Mouse (Mus musculus) kidney, adult 9 months (tissue): ENCODE data around the gene H1f0.

Experiments used
- DNase-seq: peaks from one replicate; pipeline ENCODE4 v3.0.0; 2022

Gene H1f0

DNA sequence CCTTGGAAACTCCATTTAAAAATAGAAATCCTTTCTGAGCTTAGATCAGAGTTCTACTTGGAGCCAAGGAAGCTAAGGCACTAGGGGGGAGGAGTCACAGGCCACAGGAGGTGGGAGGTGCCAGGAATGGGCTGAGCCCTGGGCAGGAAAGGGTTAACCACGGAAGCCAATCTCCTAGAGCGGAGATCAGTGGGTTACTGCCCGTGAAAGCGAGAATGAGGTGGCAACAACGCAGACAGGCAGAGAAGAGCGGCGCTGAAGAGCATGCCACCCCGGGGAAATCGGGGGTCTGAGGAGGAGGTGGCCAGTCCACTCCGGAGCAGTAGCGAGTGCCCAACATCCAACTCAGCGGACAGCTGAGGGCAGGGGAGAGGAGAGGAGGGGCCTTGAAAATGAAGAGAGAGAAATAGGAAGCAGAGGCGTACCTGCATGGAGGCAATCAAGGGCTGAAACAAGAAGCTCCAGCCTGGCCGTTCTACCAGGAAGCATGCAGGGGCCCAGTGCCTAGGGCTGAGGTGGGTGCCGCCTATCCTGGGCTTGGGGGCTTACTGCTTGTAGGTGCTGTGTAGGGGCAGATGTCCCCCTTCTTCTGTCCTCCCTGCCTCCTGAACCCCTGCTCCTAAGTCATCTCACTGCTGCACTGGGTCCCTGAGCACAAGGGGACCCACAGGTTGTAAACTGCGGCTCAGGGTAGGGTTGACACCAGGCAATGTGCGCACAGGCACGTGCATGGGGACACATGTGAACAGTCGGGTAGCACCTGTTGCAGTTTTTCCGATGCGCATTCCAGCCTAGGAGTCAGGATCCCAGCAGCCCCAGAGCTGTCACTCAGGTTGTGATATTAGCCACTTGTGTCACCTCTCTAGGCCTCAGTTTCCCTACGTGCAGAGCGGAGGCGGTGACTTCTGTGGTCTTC, 12.5 kb downstream of the H1f0 start:
- peak; percentile 69 for DNase-seq

DNA sequence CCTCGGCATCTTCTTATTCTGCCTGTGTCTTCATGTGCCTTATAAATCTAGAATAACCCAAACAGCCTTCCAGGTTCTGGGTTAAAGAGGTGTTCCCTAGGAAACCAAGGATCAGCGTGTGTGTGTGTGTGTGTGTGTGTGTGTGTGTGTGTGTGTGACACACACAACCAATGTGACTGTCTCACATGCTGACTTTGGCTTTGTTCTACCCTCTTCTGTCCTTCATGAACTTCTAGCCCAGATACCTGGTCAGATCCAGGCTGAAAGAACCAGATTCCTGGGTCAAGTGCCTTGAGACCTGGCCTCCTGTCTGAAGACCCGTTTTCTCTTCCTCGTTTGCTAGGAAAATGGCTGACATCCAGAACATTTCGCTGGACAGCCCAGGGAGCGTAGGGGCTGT, 13.3 kb downstream of the H1f0 start, which contains the start of gene Galr3:
Gene Galr3 (plus strand): TSS at position 301 of the 400 bp plus-strand sequence.
- DNase-seq = no peak

DNA sequence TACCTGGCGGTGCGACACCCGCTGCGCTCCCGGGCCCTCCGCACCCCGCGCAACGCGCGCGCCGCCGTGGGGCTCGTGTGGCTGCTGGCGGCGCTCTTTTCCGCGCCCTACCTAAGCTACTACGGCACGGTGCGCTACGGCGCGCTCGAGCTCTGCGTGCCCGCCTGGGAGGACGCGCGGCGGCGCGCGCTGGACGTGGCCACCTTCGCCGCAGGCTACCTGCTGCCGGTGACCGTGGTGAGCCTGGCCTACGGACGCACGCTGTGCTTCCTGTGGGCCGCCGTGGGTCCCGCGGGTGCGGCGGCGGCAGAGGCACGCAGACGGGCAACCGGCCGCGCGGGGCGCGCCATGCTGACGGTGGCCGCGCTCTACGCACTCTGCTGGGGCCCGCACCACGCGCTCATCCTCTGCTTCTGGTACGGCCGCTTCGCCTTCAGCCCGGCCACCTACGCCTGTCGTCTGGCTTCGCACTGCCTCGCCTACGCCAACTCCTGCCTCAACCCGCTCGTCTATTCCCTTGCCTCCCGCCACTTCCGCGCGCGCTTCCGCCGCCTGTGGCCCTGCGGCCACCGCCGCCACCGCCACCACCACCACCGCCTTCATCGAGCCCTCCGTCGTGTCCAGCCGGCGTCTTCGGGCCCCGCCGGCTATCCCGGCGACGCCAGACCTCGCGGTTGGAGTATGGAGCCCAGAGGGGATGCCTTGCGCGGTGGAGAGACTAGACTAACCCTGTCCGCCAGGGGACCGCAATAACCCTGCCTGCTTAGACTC, 14.7 kb downstream of the H1f0 start:
- DNase-seq = no peak

DNA sequence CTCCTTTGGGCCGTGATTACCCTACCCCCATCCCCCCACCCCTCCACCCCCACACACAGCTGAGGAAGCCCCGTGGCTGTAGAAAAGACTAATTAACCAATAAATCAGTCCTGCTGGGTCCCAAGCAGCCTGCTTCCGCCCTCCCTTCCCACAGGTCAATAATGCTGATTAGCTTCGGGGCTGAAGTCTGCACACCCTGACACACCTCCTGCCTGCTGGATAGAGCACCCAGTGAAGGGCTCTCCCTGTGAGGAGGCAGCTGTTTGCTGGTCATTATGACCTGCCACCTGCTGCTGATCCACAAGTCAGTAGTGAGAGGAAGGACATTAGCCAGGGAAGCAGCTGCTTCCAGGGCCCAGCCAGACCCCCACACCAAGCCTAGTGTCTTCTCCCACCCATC, 16.6 kb downstream of the H1f0 start:
- no peak for DNase-seq

DNA sequence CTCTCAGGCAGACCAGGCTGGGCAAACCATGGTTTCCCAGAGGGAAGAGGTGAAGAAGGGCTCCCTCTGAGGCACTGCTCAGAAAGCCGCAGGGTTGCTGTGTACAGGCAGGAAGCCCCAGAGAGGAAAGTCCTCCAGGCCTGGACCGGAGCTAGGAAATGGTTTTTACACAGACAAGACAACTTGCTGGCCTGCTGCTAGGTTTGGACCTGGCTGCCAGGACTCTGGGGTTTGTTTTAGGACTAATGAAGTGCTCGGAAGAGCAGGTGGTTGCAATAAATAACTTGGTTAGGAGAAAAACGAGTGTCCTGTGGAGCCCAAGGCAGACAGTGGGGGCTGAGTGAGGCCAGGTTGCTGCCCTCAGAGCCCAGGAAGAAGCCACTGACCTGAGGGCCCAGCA, 19.9 kb downstream of the H1f0 start:
- no peak for DNase-seq

DNA sequence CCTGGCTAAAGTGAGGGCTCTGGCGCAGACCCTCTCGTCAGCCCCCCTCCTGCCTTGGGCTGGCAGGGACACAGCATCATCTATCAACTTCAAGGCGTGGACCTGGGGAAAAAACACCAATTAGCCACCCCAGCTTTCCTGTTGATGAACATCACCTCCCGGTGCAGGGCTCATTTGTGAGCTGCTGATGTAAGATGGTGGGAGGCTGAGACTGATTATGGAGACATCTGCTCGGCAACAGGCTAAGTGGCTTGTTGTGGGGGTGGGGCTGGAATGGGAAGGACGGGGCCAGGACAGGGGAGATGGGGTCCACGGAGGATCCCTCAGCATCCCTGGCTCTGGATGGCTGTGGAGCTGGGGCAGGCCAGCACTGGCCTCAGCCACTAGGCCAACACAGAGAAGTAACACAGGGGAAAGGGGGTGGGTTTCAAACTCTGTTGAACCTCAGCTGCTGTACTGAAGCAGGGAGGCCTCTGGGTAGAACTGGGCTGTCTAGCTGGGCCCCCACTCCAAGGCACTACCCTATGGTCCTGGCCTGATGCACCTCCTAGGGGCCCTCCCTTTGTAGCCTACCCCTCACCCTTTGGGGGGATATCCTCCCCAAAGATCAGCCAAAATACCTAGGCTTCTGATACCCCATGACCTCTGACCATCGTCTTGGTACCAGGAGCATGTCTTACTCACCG, 22.1 kb downstream of the H1f0 start:
- DNase-seq = no peak

DNA sequence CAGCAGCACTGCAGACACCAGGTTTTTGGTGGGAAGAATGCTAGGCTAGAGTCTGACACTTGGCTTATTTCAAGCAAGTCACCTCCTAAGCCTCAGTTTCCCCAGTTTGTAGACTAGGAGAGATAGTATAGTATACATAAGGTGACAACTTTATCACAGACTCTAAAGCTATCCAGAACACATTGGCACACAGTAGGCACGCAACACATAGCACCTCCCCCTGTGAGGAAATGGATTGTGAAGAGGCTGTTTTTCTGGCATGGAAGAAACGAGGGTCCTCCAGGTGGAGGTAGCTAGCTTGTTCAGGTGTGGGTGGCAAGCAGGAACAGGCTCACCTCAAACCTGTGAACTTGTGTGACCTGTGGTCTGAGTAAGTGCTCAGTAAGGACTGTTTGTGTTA, 22.7 kb downstream of the H1f0 start:
- no peak for DNase-seq

DNA sequence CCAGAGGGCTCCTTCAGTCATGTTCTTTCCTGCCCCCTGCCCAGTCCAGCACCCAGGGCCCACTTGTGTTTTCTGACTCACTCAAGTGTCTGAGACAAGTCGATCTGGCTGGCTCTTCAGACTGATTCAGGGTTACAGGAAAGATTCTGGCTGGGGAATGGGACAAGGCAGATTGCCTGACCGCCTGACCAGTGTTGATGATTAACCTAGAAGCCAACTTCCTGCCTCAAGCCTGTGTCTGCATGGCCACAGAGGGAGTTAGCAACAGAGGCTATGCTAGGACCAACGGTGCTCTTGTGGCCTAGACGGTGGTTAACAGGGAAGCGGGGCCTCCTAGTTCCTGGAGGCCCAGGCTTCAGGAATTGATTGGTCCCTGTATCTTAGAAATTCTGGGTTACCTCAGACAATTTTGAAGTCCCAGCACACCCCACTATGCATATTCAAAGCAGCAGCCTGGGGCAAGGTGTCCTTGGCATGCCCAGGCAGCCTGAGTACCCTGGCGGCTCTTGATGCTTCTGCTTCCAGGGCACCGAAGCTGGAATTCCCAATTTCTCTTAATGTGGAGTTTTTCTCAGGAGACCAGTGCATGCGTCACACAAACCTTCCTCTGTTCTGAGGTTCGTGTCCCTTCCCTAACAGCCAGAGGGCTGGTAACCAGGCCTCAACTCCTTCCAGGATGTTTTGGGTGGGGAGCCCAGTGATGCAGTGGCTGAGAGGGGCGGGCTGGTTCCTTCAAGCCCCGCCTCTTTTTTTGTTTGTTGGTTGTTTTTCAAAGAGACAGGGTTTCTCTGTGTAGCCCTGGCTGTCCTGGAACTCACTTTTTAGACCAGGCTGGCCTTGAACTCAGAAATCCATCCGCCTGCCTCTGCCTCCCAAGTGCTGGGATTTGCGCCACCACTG, 23.5 kb downstream of the H1f0 start:
- DNase-seq = peak; percentile 93

DNA sequence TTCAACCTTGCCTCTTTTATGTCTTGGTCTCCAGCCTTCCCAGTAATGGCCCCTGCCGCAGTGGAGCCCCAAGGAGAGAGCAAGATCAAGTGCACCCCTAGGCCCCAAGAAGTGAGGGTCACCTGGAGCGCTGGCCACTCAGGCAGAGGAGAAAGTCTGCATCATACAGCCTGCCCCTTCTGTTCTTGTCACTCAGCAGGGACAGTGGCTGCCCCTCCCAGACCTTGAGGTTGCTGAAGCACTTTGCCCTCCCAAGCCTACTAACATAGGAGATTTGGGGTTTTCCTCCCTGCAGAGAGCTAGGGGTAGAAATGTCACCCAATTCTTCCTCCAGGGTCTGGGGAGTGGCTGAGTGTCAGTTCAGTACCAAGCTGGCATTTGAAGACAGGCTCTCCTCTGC, 24.1 kb downstream of the H1f0 start:
- no peak for DNase-seq

DNA sequence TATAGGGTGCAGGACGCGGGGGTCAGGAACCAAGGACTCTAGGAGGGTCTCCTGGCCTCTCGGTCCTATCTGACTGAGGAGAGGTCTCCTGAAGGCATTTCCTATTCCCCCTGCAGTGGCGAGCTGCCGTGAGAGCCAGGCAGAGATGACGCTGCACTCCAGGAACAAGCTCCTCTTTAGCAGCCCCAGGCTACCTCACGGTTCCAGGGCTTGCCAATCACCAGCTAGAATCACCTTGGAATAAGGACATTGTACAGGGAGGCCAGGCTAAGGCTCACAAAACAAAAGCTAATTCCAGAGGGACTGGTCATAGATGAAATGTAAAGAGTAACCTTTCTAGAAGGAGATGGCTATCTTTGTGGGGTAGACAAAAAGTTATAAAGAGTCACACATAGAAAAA, 28.4 kb downstream of the H1f0 start:
- DNase-seq = no peak

DNA sequence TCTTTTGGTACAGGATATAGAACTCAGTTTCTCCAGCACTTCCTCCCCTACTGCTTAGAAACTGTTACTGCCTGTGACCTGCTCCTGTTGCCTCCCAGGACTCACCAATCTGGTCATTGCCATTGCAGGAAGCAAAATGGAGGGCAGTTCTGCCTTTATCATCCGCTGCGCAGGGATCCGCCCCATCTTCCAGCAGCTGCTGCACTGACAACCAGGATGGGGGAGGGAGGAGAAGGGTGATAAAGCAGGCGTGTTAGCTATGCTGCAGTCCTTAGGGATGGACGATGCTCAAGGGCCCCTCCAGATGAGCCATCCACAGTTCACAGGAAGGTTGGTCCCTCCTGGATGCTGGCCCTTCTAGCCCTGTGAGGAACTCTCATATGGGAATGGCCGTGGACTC, 29.6 kb downstream of the H1f0 start:
- no peak for DNase-seq

DNA sequence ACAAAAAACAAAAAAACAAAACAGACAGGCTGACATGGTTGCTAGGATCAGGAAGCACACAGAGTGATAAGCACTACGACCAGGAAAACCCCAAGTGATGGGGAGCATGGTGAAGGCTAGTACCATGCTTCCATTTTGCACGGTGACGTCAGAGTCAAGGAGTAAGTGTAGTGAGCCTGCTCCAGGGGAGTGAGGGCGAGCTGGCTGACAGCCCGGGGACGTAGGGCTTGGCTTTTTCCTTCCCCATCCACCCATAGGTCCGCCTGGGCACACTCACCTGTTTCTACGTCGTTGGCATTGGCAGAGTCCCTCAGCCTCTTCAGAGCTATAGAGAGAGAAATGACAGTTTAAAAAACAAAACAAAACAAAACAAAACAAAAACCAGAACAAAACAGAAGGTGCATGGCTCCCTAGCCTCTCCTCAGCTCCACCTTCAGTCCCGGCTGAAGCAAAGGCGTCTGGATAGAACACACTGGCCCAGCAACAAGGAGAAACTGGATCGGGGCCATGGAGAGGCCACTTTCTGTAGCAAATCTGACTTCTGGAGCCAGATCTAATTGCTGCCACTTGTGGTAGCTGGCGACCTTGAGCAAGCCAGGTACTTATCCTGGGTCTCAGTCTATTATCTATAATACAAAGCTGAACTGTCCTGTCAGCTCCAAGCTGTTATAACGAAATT, 32.8 kb downstream of the H1f0 start:
- DNase-seq = no peak

DNA sequence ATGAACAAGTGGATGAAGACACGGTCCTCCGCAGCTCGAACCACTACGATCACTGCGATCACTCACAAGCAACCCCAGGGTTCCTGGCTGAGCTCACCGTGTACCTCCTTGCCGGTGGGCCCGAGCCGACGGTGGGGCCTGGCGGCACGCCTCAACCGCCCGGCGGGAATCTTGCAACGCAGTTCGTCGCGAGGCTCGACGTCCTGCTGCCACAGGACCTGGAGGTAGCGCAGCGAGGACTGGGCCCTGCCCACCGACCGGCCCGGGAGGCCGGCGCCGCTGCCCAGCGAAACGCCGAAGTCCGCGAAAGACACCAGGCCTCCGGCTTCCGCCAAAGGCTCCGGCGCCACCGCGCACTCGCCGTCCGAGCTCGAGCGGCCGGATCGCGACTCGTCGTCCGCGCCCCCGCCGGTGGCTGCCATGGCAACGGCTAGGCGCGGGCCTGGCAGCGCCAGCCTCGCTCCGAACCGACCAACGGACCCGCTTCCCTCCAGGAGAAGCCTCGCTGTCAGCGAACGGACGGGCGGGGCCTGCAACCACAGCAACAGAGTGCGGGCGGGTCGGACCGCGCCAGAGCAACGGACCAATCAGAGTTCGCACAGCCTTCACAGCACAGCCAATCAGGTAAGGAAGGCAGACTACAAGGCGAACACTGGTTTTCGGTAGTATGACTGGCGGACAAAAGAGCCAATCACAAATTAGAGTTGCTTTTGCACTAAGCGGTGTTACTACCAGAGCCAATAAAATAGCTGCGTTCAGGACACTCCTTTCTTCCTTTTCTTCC, 34.3 kb downstream of the H1f0 start, which contains the start of gene Ankrd54:
Gene Ankrd54 (minus strand): TSS at position 518 of the 784 bp plus-strand sequence.
- peak; percentile 100 for DNase-seq

DNA sequence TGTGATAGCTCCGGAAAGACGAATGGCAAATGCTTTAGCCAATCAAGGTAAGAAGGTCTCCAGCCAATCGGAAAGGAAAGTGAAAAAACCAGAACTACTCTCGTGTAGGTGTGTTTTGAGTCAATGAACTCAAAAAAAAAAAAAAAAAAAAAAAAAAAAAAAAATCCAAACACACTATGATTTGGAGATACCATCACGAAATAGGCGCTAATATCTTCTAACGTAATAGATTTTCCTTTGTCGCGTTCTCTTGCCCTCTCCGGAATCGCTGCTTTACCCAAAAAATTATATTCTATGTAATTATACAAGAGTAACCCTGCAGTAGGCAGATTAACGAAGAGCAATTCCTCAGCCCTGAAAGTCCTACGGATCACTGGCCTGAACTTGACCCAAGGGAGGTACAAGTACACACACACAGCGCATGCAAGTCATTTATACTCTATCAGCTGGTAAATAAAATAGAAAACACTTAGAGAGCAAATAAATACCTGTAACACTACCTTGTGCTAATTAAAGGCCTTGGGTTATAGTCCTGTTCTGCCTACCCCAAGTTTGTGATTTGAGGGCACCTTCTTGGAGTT, 35.0 kb downstream of the H1f0 start:
- DNase-seq = peak; percentile 64

DNA sequence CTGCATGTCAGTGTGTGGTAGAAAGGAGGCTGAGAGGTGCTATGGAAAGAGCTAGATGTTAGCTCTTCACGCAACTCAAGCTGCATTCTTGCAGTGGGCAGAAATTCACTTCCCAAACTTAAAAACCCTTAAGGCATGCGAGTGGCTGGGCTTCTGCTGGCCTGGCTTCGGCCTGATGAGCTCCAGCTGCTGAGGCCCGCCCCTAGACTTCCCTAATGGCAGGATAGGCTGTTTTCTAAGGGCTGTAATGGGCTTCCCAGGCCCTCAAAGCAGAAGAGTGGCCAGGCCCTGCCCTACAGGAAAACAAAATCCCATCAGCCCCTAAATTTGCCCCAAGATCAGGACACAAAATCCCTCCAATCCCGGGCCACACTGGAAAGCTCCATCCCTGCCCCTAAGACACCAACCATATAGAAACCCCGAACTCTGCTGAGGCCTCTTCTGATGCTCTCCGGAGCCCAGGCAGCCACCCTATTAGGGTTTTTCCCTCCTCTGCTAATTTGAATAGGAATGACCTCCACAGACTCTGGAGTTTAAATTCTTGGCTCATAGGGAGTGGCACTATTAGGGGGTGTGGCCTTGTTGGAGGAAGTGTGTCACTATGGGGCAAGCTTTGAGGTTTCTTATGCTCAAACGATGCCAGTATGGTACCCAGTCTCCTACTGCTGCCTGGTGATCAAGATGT, 37.0 kb downstream of the H1f0 start:
- DNase-seq = no peak

DNA sequence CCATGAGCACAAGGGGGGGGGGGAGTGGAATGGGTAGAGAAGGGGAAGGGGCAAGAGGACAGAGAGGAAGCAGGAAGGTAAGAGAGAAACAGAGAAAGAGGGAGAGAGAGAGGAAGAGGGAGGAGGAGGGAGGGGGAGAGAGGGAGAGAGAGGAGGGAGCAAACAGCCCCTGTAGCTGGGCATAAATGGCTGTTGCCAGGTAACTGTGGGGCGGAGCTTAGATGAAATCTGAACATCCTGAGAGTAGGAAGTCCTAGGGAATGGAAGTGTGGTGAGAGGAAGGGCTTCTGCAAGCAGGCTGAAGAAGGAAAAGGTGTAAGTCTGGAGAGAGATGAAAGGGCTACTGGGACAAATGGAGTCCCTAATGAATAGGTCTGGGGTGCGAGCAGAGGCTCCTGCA, 38.0 kb downstream of the H1f0 start:
- peak; percentile 48 for DNase-seq

DNA sequence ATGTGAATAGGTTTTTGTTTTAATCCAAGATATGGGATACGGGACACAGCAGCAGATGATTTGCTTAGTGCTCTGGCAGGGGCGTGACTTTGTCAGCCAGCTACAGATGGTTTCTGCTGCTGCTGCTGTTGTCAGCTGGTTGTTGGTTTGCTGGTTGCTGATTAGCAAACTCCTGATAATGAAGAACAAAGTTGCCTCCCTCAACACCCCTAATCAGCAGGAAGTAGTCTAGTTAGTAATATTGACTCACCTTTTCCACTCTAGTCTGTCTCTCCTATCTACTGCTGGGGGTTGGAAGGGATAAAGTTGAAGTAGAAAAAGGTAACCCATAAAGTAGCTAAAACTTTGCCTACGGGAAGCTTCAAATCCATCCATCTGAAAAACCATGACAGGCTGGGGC, 39.4 kb downstream of the H1f0 start:
- DNase-seq = no peak

DNA sequence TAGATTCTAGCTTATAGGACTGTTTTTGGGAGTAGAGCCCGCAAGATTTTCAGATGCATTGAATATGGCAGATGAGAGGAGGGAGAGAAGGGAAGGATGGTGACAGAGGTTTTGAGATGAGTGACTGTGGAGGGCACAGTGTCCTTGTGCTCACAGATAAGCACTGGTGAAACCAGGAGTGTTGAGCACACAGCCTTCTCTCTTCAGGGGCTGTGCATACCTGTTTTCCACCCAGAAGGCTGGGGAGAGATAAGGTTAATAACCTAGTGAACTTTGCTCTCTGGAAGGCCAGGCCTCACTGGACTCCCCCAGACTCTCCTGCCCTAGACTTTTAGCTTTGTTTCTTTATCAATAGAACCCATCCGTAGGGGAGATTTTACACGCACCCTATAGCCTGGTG, 40.2 kb downstream of the H1f0 start:
- DNase-seq = no peak

DNA sequence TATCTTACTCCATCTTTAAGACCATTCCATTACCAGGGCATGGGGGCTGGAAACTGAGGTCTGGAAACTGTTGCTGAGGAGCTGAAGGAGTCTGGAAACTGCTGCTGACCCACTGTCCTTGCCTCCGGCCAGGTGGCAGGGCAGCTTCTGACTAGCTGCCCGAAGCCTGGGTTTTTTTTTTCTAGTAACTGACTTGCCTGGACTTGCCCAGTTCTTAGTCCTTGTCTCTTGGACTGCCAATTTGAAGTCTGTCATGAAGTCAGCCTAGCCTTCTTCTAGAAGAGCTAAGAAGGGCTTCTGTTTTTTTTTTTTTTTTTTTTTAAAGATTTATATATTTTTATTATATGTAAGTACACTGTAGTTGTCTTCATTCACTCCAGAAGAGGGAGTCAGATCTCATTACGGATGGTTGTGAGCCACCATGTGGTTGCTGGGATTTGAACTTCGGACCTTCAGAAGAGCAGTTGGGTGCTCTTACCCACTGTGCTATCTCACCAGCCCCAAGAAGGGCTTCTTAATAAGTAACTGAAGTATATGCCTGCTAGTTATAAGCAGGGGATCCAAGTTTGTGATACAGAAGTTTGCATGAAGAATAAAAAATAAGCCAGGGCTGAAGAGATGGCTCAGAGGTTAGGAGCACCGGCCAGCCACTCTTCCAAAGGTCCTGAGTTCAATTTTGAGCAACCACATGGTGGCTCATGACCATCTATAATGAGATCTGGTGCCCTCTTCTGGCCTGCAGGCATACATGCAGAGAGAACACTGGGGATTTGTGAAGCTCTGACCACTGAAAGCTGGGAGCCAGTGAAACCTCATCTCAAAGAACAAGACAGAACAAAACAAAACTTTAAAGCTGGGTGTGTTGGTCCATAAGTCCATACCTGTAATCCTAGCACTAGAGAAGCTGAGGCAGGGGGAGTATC, 43.1 kb downstream of the H1f0 start:
- peak; percentile 72 for DNase-seq
